Mouse (Mus musculus) forebrain, embryonic 11.5 days (tissue): ENCODE results near the gene Trip6. TPM values are rescaled to one million over a fixed set of nuclear protein-coding genes. Genes with fewer than 3 reads are reported as not detected.

ENCODE experiments used
- ATAC-seq: fragments of 200-750 bp; cut with Nextera tagmentation; replicated peaks from 2 replicates; pipeline ENCODE4 v1.8.0; 2017; ENCODE audit warnings: moderate TSS enrichment; ENCODE audit not compliant: low FRiP score
- DNase-seq: peaks from one replicate; pipeline ENCODE4 v3.0.0-alpha.2; 2017; ENCODE audit warnings: low spot score
- H3K27ac ChIP-seq: fragments of 300-500 bp; sonication (generic); 2 replicates; pipeline ENCODE4 v1.5.1; 2014; ENCODE audit warnings: low read depth, low read length
- H3K27me3 ChIP-seq: fragments of 300-500 bp; sonication (generic); 2 replicates; pipeline ENCODE4 v1.6.1; 2014; ENCODE audit warnings: mild to moderate bottlenecking, low read length, mixed read lengths; ENCODE audit not compliant: control insufficient read depth, insufficient read depth
- H3K36me3 ChIP-seq: fragments of 300-500 bp; sonication (generic); 2 replicates; pipeline ENCODE4 v1.6.1; 2014; ENCODE audit warnings: mild to moderate bottlenecking, low read length, moderate library complexity, mixed read lengths; ENCODE audit not compliant: control insufficient read depth, insufficient read depth
- H3K4me1 ChIP-seq: fragments of 300-500 bp; sonication (generic); replicated peaks from 2 replicates; pipeline ENCODE4 v1.6.1; 2014; ENCODE audit warnings: low read length, mixed read lengths; ENCODE audit not compliant: control insufficient read depth, insufficient read depth
- H3K4me2 ChIP-seq: fragments of 300-500 bp; sonication (generic); 2 replicates; pipeline ENCODE4 v1.6.1; 2014; ENCODE audit warnings: low read depth, mild to moderate bottlenecking, low read length, moderate library complexity, mixed read lengths; ENCODE audit not compliant: severe bottlenecking
- H3K4me3 ChIP-seq: fragments of 300-500 bp; sonication (generic); 2 replicates; pipeline ENCODE4 v1.5.1; 2014; ENCODE audit warnings: low read depth, low read length
- H3K9ac ChIP-seq: fragments of 300-500 bp; sonication (generic); 2 replicates; pipeline ENCODE4 v1.6.1; 2014; ENCODE audit warnings: low read length
- H3K9me3 ChIP-seq: fragments of 300-500 bp; sonication (generic); 2 replicates; pipeline ENCODE4 v1.6.1; 2016; ENCODE audit warnings: low read length, mixed read lengths; ENCODE audit not compliant: control insufficient read depth
- WGBS: fragments of 180-500 bp; shearing (Covaris S2); extraction: QIAGEN DNeasy Blood & Tissue Kit; methylation state at CpG from one replicate; pipeline ENCODE4 v1.1.7; 2014; 5-methylcytosine and 5-hydroxymethylcytosine counted together
- polyA plus RNA-seq: library from polyadenylated mRNA; unstranded; fragments of >200 nt; fragmentation: Nextera tagmentation; extraction: Ambion mirVana; gene quantifications from 2 replicates; pipeline ENCODE4 v1.2.1, GENCODE M21; 2014

Trip6 gene
- polyA plus RNA-seq, 1 experiment from 2014 or later, result 50.1 TPM

DNA sequence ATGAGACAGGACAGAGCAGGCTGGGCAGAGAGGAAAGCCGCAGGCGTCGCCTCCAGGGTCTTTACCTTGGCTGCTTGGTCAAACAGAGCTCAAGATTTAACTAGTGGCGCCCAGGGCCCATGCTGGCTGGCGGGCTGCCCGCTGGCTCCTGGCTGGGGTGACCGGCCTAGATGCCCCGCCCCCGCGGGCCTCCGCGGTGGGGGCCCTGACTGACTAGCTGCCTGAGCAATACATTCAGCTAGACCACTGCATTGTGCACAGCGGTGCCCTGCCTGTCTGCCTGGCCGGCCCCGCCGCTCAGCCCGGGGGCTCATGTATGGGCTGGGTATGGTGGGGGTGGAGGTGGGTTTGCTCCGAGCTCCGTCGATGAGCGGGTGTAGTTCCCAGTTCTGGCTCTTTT, 13.0 kb downstream of the Trip6 start:
- Histone ChIP-seq H3K4me1 (peaks cover 7% of the 10 kb centered on the region), H3K36me3 (peaks cover 42% of the 10 kb centered on the region), H3K27ac (no peak overlapping the region), H3K9me3 (no peaks in the 10 kb centered on the region), H3K9ac (no peak overlapping the region), H3K4me2 (no peak overlapping the region), H3K4me3 (no peak overlapping the region), H3K27me3 (no peaks in the 10 kb centered on the region)
- DNase-seq, result peak; percentile 68
- ATAC-seq, result no peak
- 77% methylated on average over 21 of the region's 21 CpGs for WGBS

DNA sequence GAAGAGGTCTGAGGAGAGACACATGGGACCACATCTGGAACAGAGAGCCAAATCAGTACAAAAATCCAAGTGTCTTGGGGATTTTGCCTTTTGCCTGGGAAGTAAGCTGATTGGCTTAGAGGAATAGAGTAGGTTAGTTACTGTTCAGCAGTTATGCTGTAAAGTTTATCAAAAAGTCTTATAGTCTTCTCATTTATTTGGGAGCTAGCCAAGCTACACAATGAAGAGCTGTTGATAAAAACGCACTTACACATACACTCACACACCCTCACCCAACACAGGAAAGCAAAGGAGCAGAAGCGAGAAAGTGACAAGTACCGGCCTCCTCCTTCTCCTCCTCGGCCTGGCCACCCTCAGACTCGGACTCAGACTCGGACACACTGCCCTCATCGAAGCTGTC, 15.0 kb downstream of the Trip6 start:
- ATAC-seq (no peak), DNase-seq (no peak)
- 90% methylated on average over 7 of the region's 7 CpGs for WGBS
- Histone ChIP-seq H3K27me3 (no peaks in the 10 kb centered on the region), H3K4me3 (no peak overlapping the region), H3K4me2 (no peak overlapping the region), H3K27ac (no peak overlapping the region), H3K4me1 (peaks cover 6% of the 10 kb centered on the region; the same call in 1 of the 2 replicates), H3K36me3 (peaks cover 45% of the 10 kb centered on the region), H3K9me3 (no peaks in the 10 kb centered on the region), H3K9ac (no peak overlapping the region)

DNA sequence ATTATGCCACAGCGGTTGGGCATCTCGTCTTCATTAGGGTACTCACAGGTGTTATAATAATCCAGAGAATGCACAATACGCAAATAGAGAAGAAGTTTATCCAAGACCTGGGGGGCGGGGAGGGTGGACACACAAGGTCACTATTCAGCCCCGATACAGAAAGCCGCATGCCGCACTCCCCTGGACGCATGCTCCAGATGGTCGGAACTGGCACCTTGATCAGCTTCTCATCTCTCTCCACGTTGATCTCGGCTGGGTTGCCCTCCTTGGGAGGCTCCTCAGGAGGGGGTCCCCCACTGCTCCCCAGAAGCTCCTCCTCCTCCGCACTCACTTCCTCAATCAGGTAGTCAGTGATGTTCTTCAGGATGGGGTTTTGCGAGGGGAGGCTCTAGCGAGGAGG, 17.1 kb downstream of the Trip6 start:
- Histone ChIP-seq H3K9me3 (no peaks in the 10 kb centered on the region), H3K27me3 (no peaks in the 10 kb centered on the region), H3K27ac (no peak overlapping the region), H3K4me1 (peaks cover 6% of the 10 kb centered on the region; the same call in 1 of the 2 replicates), H3K4me2 (no peak overlapping the region), H3K4me3 (no peak overlapping the region), H3K36me3 (peaks cover 40% of the 10 kb centered on the region), H3K9ac (no peak overlapping the region)
- 91% methylated on average over 14 of the region's 14 CpGs for WGBS
- no peak for ATAC-seq
- DNase-seq, result no peak

DNA sequence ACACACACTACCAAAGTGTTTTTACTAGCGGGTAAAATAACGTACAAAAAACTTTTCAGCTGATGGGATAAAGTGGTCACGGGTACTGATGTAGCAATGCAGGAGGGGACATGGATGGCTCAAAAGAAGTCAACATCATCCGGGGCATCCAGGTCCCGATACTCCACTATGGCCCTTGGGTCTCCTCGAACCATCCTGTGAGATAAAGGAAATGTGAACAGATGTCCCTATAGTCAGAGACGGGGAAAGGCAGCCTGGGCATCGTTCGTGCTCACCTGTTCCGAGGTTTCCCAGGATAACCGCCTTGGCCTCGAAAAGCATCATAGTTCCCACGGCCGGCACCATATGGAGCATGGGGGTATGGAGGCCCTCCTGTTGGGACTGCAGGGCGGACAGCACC, 18.5 kb downstream of the Trip6 start:
- WGBS, result 93% methylated on average over 15 of the region's 15 CpGs
- H3K27ac ChIP-seq, result no peak overlapping the region
- no peak for ATAC-seq

DNA sequence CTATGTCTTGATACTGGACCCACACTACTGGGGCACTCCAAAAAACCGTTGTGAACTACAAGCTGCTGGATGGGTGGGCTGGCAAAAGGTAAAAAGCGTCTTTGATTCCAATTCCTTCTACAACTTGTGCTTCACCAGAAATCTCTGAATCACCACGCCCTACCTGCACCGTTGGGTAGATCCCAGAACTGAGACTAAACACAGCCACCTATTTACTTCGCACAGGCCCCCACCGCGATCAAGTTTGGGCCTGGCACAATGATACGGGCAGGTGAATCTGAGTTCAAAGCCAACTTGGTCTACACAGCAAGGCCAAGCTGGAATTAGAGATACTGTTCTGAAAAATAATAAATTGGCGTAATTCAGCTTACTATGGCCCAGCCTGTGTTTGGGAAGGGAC, 18.9 kb downstream of the Trip6 start:
- H3K4me1 ChIP-seq, result peaks cover 6% of the 10 kb centered on the region; the same call in 1 of the 2 replicates
- no peak overlapping the region; the same call in 1 of the 2 replicates for H3K27ac ChIP-seq
- 80% methylated on average over 9 of the region's 9 CpGs for WGBS
- H3K4me2 ChIP-seq, result peak overlapping the region; percentile 98
- DNase-seq (no peak), ATAC-seq (no peak)
- peaks cover 8% of the 10 kb centered on the region for H3K27me3 ChIP-seq
- H3K9me3 ChIP-seq, result no peaks in the 10 kb centered on the region
- peak overlapping the region; percentile 54 for H3K4me3 ChIP-seq
- H3K9ac ChIP-seq, result peak overlapping the region; percentile 77
- peaks cover 36% of the 10 kb centered on the region for H3K36me3 ChIP-seq

More for the DNA sequence above, 18.5 kb downstream of the Trip6 start:
- Histone ChIP-seq H3K9ac (no peak overlapping the region), H3K4me1 (peaks cover 6% of the 10 kb centered on the region; the same call in 1 of the 2 replicates), H3K4me3 (no peak overlapping the region), H3K27me3 (peaks cover 4% of the 10 kb centered on the region), H3K4me2 (no peak overlapping the region), H3K36me3 (peaks cover 38% of the 10 kb centered on the region), H3K9me3 (no peaks in the 10 kb centered on the region)
- DNase-seq, result no peak

DNA sequence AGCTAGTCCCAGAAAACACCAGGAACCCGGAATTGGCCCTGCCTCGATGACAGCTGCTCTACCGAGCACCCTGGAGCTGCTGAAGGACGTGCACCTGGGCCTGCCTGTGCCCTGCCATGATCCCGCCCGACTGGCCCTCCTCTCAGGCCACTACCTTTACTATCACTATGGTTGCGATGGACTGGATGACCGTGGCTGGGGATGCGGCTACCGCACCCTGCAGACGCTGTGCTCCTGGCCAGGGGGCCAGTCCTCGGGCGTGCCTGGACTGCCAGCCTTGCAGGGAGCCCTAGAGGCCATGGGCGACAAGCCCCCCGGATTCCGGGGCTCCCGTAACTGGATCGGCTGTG, 19.5 kb downstream of the Trip6 start:
- H3K4me1 ChIP-seq, result peaks cover 6% of the 10 kb centered on the region; the same call in 1 of the 2 replicates
- peak overlapping the region; percentile 82 for H3K27ac ChIP-seq
- H3K9me3 ChIP-seq, result no peaks in the 10 kb centered on the region
- peak overlapping the region; percentile 98 for H3K4me2 ChIP-seq
- ATAC-seq, result peak; percentile 57
- peaks cover 14% of the 10 kb centered on the region for H3K27me3 ChIP-seq
- no peak for DNase-seq
- H3K9ac ChIP-seq, result peak overlapping the region; percentile 77
- peak overlapping the region; percentile 54 for H3K4me3 ChIP-seq
- H3K36me3 ChIP-seq, result peaks cover 31% of the 10 kb centered on the region
- 10% methylated on average over 18 of the region's 18 CpGs for WGBS

DNA sequence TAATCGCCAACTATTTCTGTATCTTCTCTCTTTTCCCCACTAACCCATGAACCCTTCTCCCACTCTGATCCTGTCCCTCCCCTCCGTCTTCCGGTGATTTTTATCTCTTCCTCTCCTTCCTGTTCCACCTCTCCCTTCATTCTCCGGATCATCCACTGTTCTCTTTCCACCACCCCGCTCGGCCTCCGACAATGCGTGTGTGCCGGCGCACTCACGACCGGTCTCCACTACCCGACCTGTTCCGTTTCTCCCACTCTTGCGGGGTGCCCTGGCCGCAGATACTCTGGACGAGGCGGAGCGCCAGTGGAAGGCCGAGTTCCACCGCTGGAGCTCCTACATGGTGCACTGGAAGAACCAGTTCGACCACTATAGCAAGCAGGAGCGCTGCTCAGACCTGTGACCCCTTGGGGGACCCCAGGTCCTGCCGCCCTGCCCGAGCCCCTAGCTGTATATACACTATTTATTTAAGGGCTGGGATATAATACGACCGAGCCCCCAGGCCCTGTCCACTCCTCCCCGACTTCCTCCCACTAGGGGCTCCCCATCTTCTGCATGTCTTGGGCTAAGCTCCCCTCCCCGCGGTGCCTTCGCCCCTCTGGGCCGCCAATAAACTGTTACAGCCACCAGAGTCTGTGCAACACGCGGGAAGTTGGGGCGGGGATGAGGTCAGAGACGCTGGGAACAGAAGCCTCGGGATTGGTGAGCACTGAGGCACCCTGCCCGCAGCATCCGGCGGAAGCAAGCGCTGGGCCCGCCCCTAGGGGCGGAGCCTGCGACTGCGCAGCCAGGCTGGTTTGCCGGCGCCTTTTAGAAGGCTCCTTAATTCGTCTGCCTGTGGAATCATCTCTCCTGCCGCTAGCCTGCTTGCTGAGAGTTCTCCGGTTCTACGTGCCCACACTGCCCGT, 20.1 kb downstream of the Trip6 start, which contains the start of gene Ufsp1:
TSS of gene Ufsp1 (plus strand) at position 791 of the 905 bp plus-strand sequence.
- peaks cover 26% of the 10 kb centered on the region for H3K36me3 ChIP-seq
- no peaks in the 10 kb centered on the region for H3K9me3 ChIP-seq
- under 1% methylated on average over 52 of the region's 52 CpGs for WGBS
- DNase-seq (peak; percentile 97), ATAC-seq (peak; percentile 95)
- H3K27me3 ChIP-seq, result peaks cover 20% of the 10 kb centered on the region
- peak within 1 kb of the TSS; percentile 77 for H3K9ac ChIP-seq
- H3K27ac ChIP-seq, result peak within 1 kb of the TSS; percentile 82
- peak within 1 kb of the TSS; percentile 54 for H3K4me3 ChIP-seq
- peak within 1 kb of the TSS; percentile 98 for H3K4me2 ChIP-seq
- peaks cover 6% of the 10 kb centered on the region; the same call in 1 of the 2 replicates for H3K4me1 ChIP-seq

DNA sequence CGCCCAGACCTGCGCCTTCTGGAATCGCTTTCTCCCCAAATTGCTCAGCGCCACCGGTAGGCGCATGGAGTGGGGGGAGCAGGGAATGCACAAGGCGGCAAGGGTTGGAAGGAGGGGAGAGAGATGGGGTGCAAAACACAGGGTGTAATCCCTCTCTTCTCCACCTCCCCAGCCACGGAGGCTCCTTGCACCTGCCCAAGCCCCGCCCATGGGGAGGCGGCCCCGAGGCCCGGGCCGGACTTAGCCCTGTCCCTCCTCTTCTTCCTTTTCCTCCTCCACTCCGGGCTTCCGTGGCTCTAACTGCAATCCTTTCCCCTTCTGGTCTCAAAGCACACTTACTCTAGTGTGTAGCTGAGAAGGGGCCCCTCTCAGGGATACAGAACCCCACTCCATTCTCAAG, 20.9 kb downstream of the Trip6 start:
- peak; percentile 84 for DNase-seq
- peak; percentile 34 for ATAC-seq
- Histone ChIP-seq H3K4me2 (peak overlapping the region; percentile 98), H3K27ac (no peak overlapping the region), H3K4me1 (peaks cover 9% of the 10 kb centered on the region), H3K4me3 (peak overlapping the region; percentile 54), H3K36me3 (peaks cover 20% of the 10 kb centered on the region), H3K9ac (peak overlapping the region; percentile 77), H3K9me3 (no peaks in the 10 kb centered on the region), H3K27me3 (peaks cover 25% of the 10 kb centered on the region)
- 0% methylated on average over 15 of the region's 15 CpGs for WGBS
